Mouse (Mus musculus) layer of hippocampus, postnatal 10 days (tissue): ENCODE data around the gene Fam110c. TPM values are rescaled to one million over a fixed set of nuclear protein-coding genes. Genes with fewer than 3 reads are reported as not detected.
A peak's percentile ranks its signal among the peaks of the same experiment; 100 is the strongest.
"Not testable (repeated sequence)": the region's sequence is repeated elsewhere in the genome, so short reads cannot be mapped to it uniquely, and the experiment has no call there.

ENCODE experiments used
- DNase-seq, 2 experiments: peaks; one replicate each; pipeline ENCODE4 v3.0.0; 2021; ENCODE audit warnings: low spot score in 2 of 2
- long read RNA-seq: library from polyadenylated mRNA; stranded (forward); transcript quantifications from one replicate; pipeline ENCODE4 v2.0.0, GENCODE M21; 2023
- total RNA-seq, 2 experiments: library from RNA; stranded (reverse); gene quantifications; 2 replicates each; pipeline ENCODE4 v1.2.3; 2021

Gene Fam110c
- total RNA-seq, result not detected
- long read RNA-seq, result 0 reads

- DNase-seq, result peak; percentile 5 to 12
Measured at GRCm38 (mm10) chr12:31073412-31074354, at the start of gene Fam110c. Gene Fam110c (plus strand): TSS chr12:31073861.

- DNase-seq, result no peak
Measured at GRCm38 (mm10) chr12:31026423-31026822, 47.2 kb upstream of the Fam110c start.

- DNase-seq, result no peak
Measured at GRCm38 (mm10) chr12:31052066-31052465, 21.6 kb upstream of the Fam110c start.

- DNase-seq, result no peak
Measured at GRCm38 (mm10) chr12:31056291-31056864, 17.3 kb upstream of the Fam110c start.

GRCm38 (mm10) chr12:31059393-31059853 lies 14.2 kb upstream of the Fam110c start:
- DNase-seq, result no peak

GRCm38 (mm10) chr12:31060245-31060644 lies 13.4 kb upstream of the Fam110c start:
- no peak for DNase-seq

GRCm38 (mm10) chr12:31071222-31071621 lies 2.4 kb upstream of the Fam110c start:
- DNase-seq, result no peak

GRCm38 (mm10) chr12:31074355-31074786 lies 710 bp downstream of the Fam110c start:
- not testable (repeated sequence) for DNase-seq

- DNase-seq, result peak; percentile 12 to 25
Measured at GRCm38 (mm10) chr12:31074839-31075538, 1.3 kb downstream of the Fam110c start.

GRCm38 (mm10) chr12:31077020-31077419 lies 3.4 kb downstream of the Fam110c start:
- no peak for DNase-seq

- DNase-seq, result no peak
Measured at GRCm38 (mm10) chr12:31078030-31078429, 4.4 kb downstream of the Fam110c start.

- no peak for DNase-seq
Measured at GRCm38 (mm10) chr12:31080352-31080751, 6.7 kb downstream of the Fam110c start.

GRCm38 (mm10) chr12:31080890-31081554 lies 7.4 kb downstream of the Fam110c start:
- DNase-seq, result no peak

GRCm38 (mm10) chr12:31083007-31083406 lies 9.3 kb downstream of the Fam110c start:
- DNase-seq, result no peak

GRCm38 (mm10) chr12:31083407-31083806 lies 9.7 kb downstream of the Fam110c start:
- no peak for DNase-seq

GRCm38 (mm10) chr12:31087060-31087459 lies 13.4 kb downstream of the Fam110c start:
- DNase-seq, result no peak

- no peak for DNase-seq
Measured at GRCm38 (mm10) chr12:31090401-31090800, 16.7 kb downstream of the Fam110c start.

GRCm38 (mm10) chr12:31090882-31091640 lies 17.4 kb downstream of the Fam110c start:
- DNase-seq, result no peak

GRCm38 (mm10) chr12:31092481-31092880 lies 18.8 kb downstream of the Fam110c start:
- no peak for DNase-seq

- DNase-seq, result no peak
Measured at GRCm38 (mm10) chr12:31097185-31097584, 23.5 kb downstream of the Fam110c start.
